Mouse (Mus musculus) liver, embryonic 14.5 days (tissue): ENCODE data around the gene Parm1. TPM values are rescaled to one million over a fixed set of nuclear protein-coding genes. Genes with fewer than 3 reads are reported as not detected.

Experiments
- ATAC-seq: fragments of 200-750 bp; cut with Nextera tagmentation; 2 replicates; pipeline ENCODE4 v1.8.0; 2017; ENCODE audit warnings: moderate number of reproducible peaks, mild to moderate bottlenecking, moderate library complexity; ENCODE audit not compliant: insufficient read depth
- DNase-seq, 3 experiments: peaks; one replicate each; pipeline ENCODE4 v3.0.0-alpha.2; 2012 to 2013; ENCODE audit warnings: low read depth in 3 of 3, low spot score in 3 of 3
- H3K27ac ChIP-seq: fragments of 300-500 bp; sonication (generic); 2 replicates; pipeline ENCODE4 v1.5.1; 2014; ENCODE audit warnings: moderate library complexity, mild to moderate bottlenecking, control low read depth, inconsistent platforms
- H3K27me3 ChIP-seq: fragments of 300-500 bp; sonication (generic); 2 replicates; pipeline ENCODE4 v1.6.1; 2014; ENCODE audit warnings: mild to moderate bottlenecking, low read length, moderate library complexity; ENCODE audit not compliant: control insufficient read depth, insufficient read depth
- H3K36me3 ChIP-seq: fragments of 300-500 bp; sonication (generic); replicated peaks from 2 replicates; pipeline ENCODE4 v1.6.1; 2014; ENCODE audit warnings: low read depth; ENCODE audit not compliant: control insufficient read depth, insufficient read depth
- H3K4me1 ChIP-seq, 2 experiments: fragments of 200-500 bp in 1 of 2; fragments of 300-500 bp in 1 of 2; sonication (generic) in 1 of 2; replicated peaks; 2 replicates each; pipeline ENCODE4 v1.6.1; 2012 to 2014; ENCODE audit warnings: antibody characterized with exemption in 1 of 2, inconsistent platforms in 1 of 2, low read length in 1 of 2; ENCODE audit not compliant: control insufficient read depth in 2 of 2, insufficient read depth in 2 of 2
- H3K4me2 ChIP-seq: fragments of 300-500 bp; sonication (generic); 2 replicates; pipeline ENCODE4 v1.6.1; 2014; ENCODE audit warnings: low read depth, mild to moderate bottlenecking, control low read depth, moderate library complexity
- H3K4me3 ChIP-seq, 2 experiments: fragments of 200-500 bp in 1 of 2; fragments of 300-500 bp in 1 of 2; sonication (generic) in 1 of 2; 2 replicates each; pipeline ENCODE4 v1.5.1; 2012 to 2014; ENCODE audit warnings: low read depth in 2 of 2, low read length in 2 of 2, mild to moderate bottlenecking in 2 of 2, control low read depth in 1 of 2, inconsistent platforms in 1 of 2, moderate library complexity in 1 of 2; ENCODE audit not compliant: insufficient read depth in 1 of 2
- H3K9ac ChIP-seq: fragments of 300-500 bp; sonication (generic); replicated peaks from 2 replicates; pipeline ENCODE4 v1.6.1; 2014; ENCODE audit warnings: mild to moderate bottlenecking, control low read depth, moderate library complexity
- H3K9me3 ChIP-seq: fragments of 300-500 bp; sonication (generic); 2 replicates; pipeline ENCODE4 v1.6.1; 2016; ENCODE audit warnings: low read length, mixed read lengths; ENCODE audit not compliant: control insufficient read depth
- CTCF ChIP-seq: IDR thresholded peaks from 2 replicates; pipeline ENCODE4 v1.5.1; 2016; ENCODE audit warnings: antibody characterized with exemption, low read depth, control low read depth
- EP300 ChIP-seq: IDR thresholded peaks from 2 replicates; pipeline ENCODE4 v1.6.1; 2016; ENCODE audit warnings: antibody characterized with exemption, low read depth
- WGBS: fragments of 180-500 bp; shearing (Covaris S2); extraction: QIAGEN DNeasy Blood & Tissue Kit; methylation state at CpG from one replicate; pipeline ENCODE4 v1.1.7; 2014; ENCODE audit not compliant: insufficient replicate concordance; 5-methylcytosine and 5-hydroxymethylcytosine counted together
- polyA plus RNA-seq, 2 experiments: library from polyadenylated mRNA; depleted of rRNA in 1 of 2; stranded (reverse) in 1 of 2; unstranded in 1 of 2; fragments of >200 nt; fragmentation: Nextera tagmentation in 1 of 2; extraction: Ambion mirVana in 1 of 2; gene quantifications; 2 replicates each; pipeline versions ENCODE4 v1.2.1 to v1.2.3; 2012 to 2014

Gene Parm1
- polyA plus RNA-seq, 2 experiments: 0.39 to 0.46 TPM

DNA sequence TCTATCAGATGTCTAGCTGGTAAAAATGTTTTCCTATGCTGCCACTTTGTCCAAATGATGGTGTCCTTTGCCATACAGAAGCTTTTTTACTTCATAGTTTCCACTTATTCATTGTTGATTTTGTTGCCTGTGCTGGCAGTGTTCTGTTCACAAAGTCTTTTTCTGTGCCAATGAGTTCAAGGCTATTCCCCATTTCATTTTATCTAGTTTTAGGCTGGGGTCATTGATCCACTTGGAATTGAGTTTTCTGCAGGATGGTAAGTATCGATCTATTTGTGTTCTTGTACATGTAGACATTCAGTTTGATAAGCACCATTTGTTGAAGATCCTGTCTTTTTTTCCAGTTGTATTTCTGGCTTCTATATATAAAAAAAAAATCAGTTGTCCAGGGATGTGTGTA, 33.1 kb upstream of the Parm1 start:
- Histone ChIP-seq H3K4me3 (no peak overlapping the region), H3K9ac (no peak overlapping the region), H3K36me3 (no peaks in the 10 kb centered on the region), H3K4me2 (no peak overlapping the region), H3K27ac (no peak overlapping the region), H3K4me1 (no peaks in the 10 kb centered on the region), H3K27me3 (no peaks in the 10 kb centered on the region), H3K9me3 (no peaks in the 10 kb centered on the region)
- DNase-seq (no peak), ATAC-seq (no peak)
- no peak for TF ChIP-seq EP300
- TF ChIP-seq CTCF: no peak
- 54% methylated on average over 1 of the region's 1 CpGs for WGBS

DNA sequence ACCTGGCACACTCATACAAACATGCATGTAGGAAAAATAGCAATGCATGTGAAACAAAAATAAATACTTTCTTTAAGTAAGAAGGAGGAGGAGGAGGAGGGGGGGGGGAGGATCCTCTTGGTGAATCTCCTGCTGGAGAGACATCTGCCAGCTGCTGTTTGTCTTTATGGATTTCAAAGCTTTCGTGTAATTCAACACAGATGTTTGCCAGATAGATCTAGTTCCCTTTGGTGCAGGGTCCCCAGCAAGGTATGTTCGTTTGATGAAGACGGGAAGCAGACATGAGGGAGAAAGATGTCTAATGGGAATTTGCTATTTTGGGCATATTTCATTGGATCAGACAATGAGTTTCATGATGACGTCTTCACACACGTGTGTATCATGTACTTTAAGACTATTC, 23.0 kb upstream of the Parm1 start:
- ATAC-seq: no peak
- H3K9me3 ChIP-seq: no peaks in the 10 kb centered on the region
- H3K9ac ChIP-seq: no peak overlapping the region
- DNase-seq: no peak
- H3K27ac ChIP-seq: no peak overlapping the region
- no peaks in the 10 kb centered on the region for H3K36me3 ChIP-seq
- H3K4me1 ChIP-seq: no peaks in the 10 kb centered on the region
- TF ChIP-seq CTCF (no peak), EP300 (no peak)
- WGBS: 43% methylated on average over 5 of the region's 5 CpGs
- H3K27me3 ChIP-seq: no peaks in the 10 kb centered on the region
- H3K4me2 ChIP-seq: no peak overlapping the region
- H3K4me3 ChIP-seq: no peak overlapping the region

DNA sequence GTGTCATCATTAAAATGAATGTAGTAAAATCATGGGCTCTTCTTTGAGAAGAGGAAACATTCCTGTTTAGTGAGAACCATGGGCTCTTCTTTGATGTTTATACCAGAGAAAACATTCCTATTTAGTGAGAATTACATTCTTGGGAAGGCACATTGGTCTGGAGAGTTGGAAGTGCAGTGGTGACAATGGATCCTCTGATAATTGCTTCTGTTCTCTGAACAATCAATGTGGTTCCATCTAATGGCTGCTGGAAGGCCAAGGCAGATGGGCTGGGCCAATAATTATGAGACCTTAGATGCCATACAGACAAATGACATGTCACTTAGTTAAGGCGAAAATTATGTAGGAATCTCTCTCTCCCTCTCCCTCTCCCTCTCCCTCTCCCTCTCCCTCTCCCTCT, 16.1 kb upstream of the Parm1 start:
- TF ChIP-seq CTCF: no peak
- TF ChIP-seq EP300: no peak
- Histone ChIP-seq H3K4me2 (no peak overlapping the region), H3K4me3 (no peak overlapping the region), H3K27ac (no peak overlapping the region), H3K4me1 (no peaks in the 10 kb centered on the region), H3K9me3 (no peaks in the 10 kb centered on the region), H3K36me3 (no peaks in the 10 kb centered on the region), H3K27me3 (no peaks in the 10 kb centered on the region), H3K9ac (no peak overlapping the region)
- ATAC-seq (no peak), DNase-seq (no peak)
- 67% methylated on average over 1 of the region's 1 CpGs for WGBS

DNA sequence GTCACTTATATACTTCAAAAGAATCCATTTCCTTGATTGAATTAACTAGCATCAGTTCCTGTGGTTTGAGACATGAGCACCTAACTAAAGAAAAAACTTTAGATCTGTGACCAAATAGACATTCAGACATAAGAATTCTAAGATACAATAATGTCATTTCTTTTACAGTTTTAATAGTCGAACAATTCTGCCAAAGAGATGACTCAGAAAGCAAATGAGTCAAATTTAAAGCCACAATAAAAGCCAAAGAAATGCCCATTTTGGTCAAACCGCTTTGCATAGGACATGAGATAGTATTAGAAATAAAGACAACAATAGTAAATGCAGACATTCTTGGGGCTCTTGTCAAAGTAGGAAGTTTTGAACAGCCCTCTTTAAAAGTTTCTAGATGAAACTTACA, 15.0 kb upstream of the Parm1 start:
- no peak overlapping the region for H3K9ac ChIP-seq
- H3K4me2 ChIP-seq: no peak overlapping the region
- ATAC-seq (no peak), DNase-seq (no peak)
- H3K9me3 ChIP-seq: no peaks in the 10 kb centered on the region
- no peaks in the 10 kb centered on the region for H3K4me1 ChIP-seq
- H3K36me3 ChIP-seq: no peaks in the 10 kb centered on the region
- 63% methylated on average over 2 of the region's 2 CpGs for WGBS
- no peak overlapping the region for H3K27ac ChIP-seq
- no peaks in the 10 kb centered on the region for H3K27me3 ChIP-seq
- TF ChIP-seq EP300 (no peak), CTCF (no peak)
- H3K4me3 ChIP-seq: no peak overlapping the region

DNA sequence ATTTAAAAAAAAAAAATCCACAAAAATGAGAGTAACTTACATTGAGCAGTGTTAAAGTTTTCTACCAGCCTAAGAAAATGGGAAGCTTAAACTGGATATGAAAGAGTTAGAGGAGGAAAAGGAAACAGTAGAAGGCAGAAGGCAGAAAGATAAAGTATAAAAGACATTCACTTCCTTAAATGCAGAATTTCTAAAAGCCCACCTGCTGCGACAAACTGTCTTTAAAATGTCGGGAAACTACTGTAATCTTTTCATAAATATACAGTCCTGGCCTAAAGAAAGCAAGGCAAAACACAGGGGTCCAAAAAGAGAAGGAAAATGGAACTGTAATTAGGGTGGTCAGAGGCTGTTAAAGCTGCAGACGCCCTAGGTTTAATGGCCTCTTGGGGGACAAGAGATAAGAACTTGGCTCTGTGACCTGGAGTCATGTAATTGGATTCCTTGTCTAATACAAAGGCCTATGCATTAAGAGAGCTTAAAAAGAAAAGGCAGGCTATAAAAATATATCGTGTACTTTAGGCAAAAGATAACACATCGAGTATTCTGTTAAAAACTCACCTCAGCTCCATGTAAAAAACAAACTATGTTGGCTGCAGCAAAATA, 13.0 kb upstream of the Parm1 start:
- Histone ChIP-seq H3K4me3 (no peak overlapping the region), H3K9ac (no peak overlapping the region), H3K27ac (no peak overlapping the region), H3K4me1 (no peaks in the 10 kb centered on the region), H3K4me2 (no peak overlapping the region), H3K9me3 (no peaks in the 10 kb centered on the region), H3K27me3 (no peaks in the 10 kb centered on the region), H3K36me3 (no peaks in the 10 kb centered on the region)
- TF ChIP-seq CTCF: no peak
- TF ChIP-seq EP300: no peak
- ATAC-seq: no peak
- WGBS: 28% methylated on average over 5 of the region's 5 CpGs
- DNase-seq: no peak
